Mouse (Mus musculus) cerebellum, postnatal 4 days (tissue): Measurements from ENCODE around the gene Myo18b.

Experiments used
- DNase-seq, 2 experiments: peaks; one replicate each; pipeline ENCODE4 v3.0.0; 2022; ENCODE audit warnings: low spot score in 2 of 2, mixed read lengths in 1 of 2

Gene Myo18b

GRCm38 (mm10) chr5:112678153-112678552 is 218.0 kb downstream of the Myo18b start:
- no peak for DNase-seq

GRCm38 (mm10) chr5:112674806-112675205 is 221.4 kb downstream of the Myo18b start:
- no peak for DNase-seq

- no peak for DNase-seq
Observed at GRCm38 (mm10) chr5:112672457-112672856, 223.7 kb downstream of the Myo18b start.

DNA sequence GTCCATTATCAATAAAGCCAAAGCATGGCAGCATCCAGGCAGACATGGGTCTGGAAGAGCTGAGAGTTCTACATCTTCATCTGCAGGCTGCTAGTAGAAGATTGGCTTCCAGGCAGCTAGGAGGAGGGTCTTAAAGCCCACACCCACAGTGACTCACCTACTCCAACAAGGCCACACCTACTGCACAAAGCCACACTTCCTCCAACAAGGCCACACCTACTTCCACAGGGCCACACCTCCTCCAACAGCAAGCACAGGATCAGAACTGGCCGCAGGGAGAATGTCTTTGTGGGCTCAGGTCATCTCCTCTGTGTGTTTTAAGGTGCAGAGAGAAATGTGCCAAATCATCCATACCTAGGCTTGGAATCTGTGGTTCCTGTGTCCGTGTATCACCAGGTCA is 224.2 kb downstream of the Myo18b start:
- no peak for DNase-seq

- no peak for DNase-seq
Observed at GRCm38 (mm10) chr5:112667153-112667552, 229.0 kb downstream of the Myo18b start.

- DNase-seq = no peak
Observed at GRCm38 (mm10) chr5:112665661-112666060, 230.5 kb downstream of the Myo18b start.

GRCm38 (mm10) chr5:112663701-112664100 is 232.5 kb downstream of the Myo18b start:
- no peak for DNase-seq

GRCm38 (mm10) chr5:112660924-112661431 is 235.2 kb downstream of the Myo18b start:
- DNase-seq = no peak

DNA sequence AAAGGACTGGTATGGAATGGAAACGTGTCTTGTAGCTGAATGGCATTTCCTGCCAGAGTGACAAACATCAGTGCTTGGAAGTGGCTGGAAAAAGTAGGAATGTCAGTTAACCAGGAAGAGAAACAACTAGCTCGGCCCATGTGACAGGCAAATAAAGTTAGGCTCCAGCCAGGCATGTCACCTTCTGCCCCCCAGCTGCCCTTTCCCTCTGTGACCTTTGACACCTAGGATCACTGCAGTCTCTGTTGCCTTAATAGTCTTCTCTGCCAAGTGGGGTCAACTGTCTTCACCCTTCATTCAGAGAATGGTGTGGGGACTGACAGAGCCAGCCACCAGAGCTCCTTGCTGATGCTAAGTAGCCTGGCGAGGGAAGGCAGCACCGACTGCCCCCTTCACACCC is 236.9 kb downstream of the Myo18b start:
- no peak for DNase-seq

GRCm38 (mm10) chr5:112656811-112657210 is 239.4 kb downstream of the Myo18b start:
- no peak for DNase-seq

DNA sequence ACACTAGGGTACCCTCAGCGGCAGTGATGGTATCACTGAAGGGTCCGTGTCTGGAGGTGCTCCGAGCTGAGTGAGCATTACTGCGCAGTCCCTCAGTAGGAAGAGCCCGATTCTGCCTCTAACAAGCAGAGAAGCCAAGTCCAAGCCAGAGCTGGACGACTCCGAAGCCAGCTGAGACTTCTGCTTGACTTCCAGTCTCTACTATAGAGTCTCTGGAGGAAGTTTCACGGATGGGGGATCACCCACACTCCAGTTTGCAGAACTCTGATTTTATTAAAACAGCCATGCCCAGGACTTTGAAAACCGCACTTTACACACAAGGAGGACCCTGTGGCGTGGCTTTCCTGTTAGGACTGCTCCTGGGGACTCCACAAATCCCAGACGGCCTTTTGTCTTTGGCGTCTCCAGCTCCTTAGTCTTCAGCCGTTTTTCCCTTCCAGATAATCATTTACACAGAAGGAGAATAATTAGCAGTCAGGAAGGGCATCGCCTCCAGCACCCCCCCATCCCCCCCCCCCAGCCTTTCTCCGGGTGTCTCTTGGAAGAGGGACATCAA is 240.1 kb downstream of the Myo18b start:
- no peak for DNase-seq

DNA sequence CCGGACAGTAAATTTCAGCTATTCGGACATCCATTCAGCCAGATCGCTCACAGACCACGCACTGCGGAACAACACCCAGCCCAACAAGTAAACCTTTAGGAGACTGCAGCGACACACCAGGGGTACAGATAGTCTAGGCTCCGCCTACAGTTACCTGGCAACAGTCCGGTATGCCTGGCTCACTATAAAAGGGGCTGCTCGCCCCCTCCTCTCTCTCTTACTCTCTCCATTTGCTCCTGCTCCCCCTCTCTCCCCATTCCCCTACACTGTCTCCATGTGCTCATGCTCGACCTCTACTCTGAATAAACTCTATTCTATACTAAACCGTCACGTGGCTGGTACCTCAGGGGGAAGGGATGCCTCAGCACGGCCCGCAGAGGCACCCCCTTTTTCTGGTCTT is 240.6 kb downstream of the Myo18b start:
- DNase-seq = no peak

DNA sequence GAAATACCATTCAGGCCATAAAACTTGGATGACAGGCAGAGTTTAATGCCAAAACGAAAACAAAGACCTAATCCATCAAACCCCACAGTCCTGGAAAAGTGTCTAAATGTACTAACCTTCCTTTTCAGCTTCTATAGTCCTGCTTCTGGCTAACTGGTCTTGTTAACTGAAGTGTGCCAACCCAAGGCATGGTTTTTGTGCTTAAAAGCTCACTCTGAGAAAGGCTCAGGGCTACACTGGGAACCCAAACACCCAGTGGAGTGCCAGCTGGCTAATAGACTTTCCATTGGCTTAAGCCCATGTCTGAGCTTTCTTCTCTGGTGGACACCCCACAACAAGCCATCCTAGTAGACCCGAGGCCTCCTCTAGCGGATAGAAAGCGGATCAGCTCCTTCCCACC is 244.1 kb downstream of the Myo18b start:
- DNase-seq = no peak

DNA sequence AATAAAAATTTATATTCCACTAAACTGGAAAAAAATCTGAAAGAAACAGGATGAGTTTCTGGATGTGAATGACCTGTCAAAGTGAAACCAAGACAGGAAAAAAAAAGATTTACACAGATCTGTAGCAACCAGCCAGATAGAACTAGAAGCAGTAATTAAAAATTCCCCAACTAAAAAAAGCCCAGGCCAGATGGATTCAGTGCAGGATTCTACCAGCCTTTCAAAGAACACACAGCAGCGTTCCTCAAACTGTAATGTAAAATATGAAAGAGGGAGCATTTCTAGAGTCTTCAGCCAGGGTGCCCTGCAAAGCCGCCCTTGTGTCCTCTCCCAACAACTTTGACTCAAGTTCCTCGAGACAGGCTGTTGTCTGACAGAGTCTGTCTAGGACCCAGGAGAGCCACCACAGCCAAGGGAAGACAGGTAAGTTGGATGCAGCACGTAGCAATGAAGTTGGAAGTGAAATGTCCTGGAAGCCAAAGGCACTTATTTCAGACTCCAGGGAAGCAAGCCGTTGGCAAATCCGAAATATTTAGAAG is 246.9 kb downstream of the Myo18b start:
- DNase-seq = no peak

- no peak for DNase-seq
Observed at GRCm38 (mm10) chr5:112646871-112647270, 249.3 kb downstream of the Myo18b start.

DNA sequence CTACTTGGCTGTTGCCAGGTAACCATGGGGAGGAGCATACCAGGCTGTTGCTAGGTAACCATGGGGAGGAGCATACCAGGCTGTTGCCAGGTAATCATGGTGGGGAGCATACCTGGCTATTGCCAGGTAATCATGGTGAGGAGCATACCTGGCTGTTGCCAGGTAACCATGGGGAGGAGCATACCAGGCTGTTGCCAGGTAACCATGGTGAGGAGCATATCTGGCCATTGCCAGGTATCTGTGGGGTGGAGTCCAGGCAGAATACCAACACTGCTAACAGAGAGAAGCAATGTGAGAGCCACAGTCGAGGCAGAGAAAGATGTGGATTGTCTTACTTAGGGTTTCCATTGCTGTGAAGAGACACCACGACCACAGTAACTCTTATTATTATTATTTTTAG is 250.6 kb downstream of the Myo18b start:
- no peak for DNase-seq

GRCm38 (mm10) chr5:112643533-112644272 is 252.5 kb downstream of the Myo18b start:
- peak in 1 of 2 experiments; percentile 71 for DNase-seq

- DNase-seq = peak in 1 of 2 experiments; percentile 45
Observed at GRCm38 (mm10) chr5:112642731-112643130, 253.4 kb downstream of the Myo18b start.

GRCm38 (mm10) chr5:112641770-112642169 is 254.4 kb downstream of the Myo18b start:
- DNase-seq = no peak

DNA sequence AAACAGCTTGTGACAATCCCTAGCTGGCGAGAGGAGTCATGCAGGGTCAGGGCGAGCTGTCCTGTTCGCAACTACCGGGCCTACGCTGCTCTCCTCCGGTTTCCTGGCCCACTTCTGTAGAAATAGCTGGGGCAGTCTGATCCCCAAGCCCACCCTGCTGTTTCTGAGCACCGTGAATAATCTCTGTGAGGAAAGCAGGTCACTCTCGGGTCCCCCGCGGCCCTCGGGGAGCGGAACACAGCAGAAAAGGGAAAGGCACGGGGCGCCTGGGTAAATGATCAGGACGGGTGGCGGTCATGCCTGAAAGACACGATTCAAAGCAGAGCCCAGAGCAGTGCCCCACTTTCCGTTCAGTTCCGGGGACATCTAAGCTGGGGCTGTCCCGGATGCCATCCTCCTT is 255.0 kb downstream of the Myo18b start:
- no peak for DNase-seq

DNA sequence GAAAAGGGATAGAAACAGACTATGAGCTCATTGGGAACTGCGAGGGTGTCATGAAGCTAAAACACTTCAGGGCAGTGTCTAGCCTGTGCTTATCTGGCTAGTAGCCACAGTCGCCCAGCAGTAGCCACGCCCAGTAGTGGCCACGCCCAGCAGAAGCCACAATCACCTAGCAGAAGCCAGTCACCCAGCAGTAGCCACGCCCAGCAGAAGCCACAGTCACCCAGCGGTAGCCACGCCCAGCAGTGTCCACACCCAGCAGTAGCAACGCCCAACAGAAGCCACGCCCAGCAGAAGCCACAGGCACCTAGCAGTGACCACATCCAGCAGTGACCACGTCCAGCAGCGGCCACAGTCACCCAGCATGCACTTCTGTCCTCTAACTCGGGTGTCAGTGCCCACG is 255.5 kb downstream of the Myo18b start:
- no peak for DNase-seq
